Mouse (Mus musculus) kidney, adult 2 months (tissue): ENCODE data around the gene Snrpn.

Source experiments
- CTCF ChIP-seq: fragments of 200-500 bp; conservative IDR thresholded peaks from 2 replicates; pipeline ENCODE4 v1.5.1; 2011; ENCODE audit warnings: low read depth, mild to moderate bottlenecking, control low read depth, low read length, moderate library complexity, mixed read lengths; ENCODE audit not compliant: insufficient read depth, insufficient read length
- POLR2A ChIP-seq: fragments of 200-500 bp; IDR thresholded peaks from one replicate; pipeline ENCODE4 v1.6.1; 2011; ENCODE audit warnings: low read depth, low read length, control low read depth

GRCm38 (mm10) chr7:59978646-59979045 is 161.4 kb downstream of the Snrpn start:
- no peak for TF ChIP-seq CTCF
- no peak for TF ChIP-seq POLR2A
